Mouse (Mus musculus): ENCODE data around the gene Hpcal4. TPM values are rescaled to one million over a fixed set of nuclear protein-coding genes. Genes with fewer than 3 reads are reported as not detected.

Gene Hpcal4
- total and polyA plus RNA-seq, 3 experiments, result 0.09 to 0.35 (median 0.10) TPM

- H3K9ac ChIP-seq (ENCODE audit: low read depth, low read length), result no peak overlapping the region
- H3K4me1 ChIP-seq (ENCODE audit: control insufficient read depth, insufficient read depth, low read length), result peaks cover 18% of the 10 kb centered on the region
- no peaks in the 10 kb centered on the region for H3K79me2 ChIP-seq (replicated peaks; ENCODE audit: control insufficient read depth, insufficient read depth, low read length)
These were observed 46.1 kb downstream of the Hpcal4 start for GRCm38 (mm10) chr4:123229166-123229565.

DNA sequence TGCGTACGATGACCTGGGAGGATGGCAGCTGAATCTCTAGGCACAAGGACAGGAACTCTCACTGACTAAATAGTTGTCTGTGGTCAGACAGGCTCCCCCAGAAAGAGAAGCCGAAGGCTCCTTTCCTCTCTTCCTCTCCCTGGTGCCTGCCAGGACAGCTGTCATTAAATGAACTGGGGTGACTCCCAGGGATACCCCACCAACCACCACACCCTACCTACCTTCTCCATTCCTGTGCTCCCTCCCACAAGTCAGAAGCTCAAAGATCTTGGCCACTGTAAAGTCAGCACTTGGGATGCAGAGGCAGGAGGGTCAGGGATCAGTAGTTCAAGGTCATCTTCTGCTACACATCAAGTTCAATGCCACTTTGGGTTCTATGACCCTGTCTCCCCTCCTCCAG lies 49.8 kb downstream of the Hpcal4 start:
- no peak for DNase-seq
- H3K4me1 ChIP-seq (ENCODE audit: control insufficient read depth, insufficient read depth, low read length), result peaks cover 17% of the 10 kb centered on the region
- no peaks in the 10 kb centered on the region for H3K36me3 ChIP-seq (ENCODE audit: control insufficient read depth, insufficient read depth, low read length)
- intact Hi-C loops (cut with DNase I), result no loop called here
- no peak for TF ChIP-seq CTCF (IDR thresholded peaks at IDR 0.05)
- no peak for TF ChIP-seq EP300 (IDR thresholded peaks at IDR 0.05; ENCODE audit: insufficient read depth, low read depth, low read length)
- TF ChIP-seq POLR2A (IDR thresholded peaks at IDR 0.05; ENCODE audit: insufficient read depth, low read depth, low read length), result no peak
- no peak overlapping the region for H3K27ac ChIP-seq
- no peak overlapping the region for H3K4me3 ChIP-seq
- H3K79me2 ChIP-seq (replicated peaks; ENCODE audit: control insufficient read depth, insufficient read depth, low read length), result no peaks in the 10 kb centered on the region
- WGBS, result 62% methylated on average over 3 of the region's 3 CpGs
- no peak overlapping the region; the same call in 1 of the 2 replicates for H3K9ac ChIP-seq (ENCODE audit: low read depth, low read length)
- H3K27me3 ChIP-seq (ENCODE audit: control insufficient read depth, insufficient read depth, low read length), result no peaks in the 10 kb centered on the region

More at GRCm38 (mm10) chr4:123229166-123229565, 46.1 kb downstream of the Hpcal4 start:
- Histone ChIP-seq H3K27ac (peak overlapping the region; percentile 52), H3K27me3 (ENCODE audit: control insufficient read depth, insufficient read depth, low read length) (no peaks in the 10 kb centered on the region), H3K4me3 (no peak overlapping the region), H3K36me3 (ENCODE audit: control insufficient read depth, insufficient read depth, low read length) (no peaks in the 10 kb centered on the region)
- DNase-seq, result peak; percentile 66 to 73
- TF ChIP-seq CTCF (IDR thresholded peaks at IDR 0.05), result no peak
- TF ChIP-seq POLR2A (IDR thresholded peaks at IDR 0.05; ENCODE audit: insufficient read depth, low read depth, low read length), result no peak
- TF ChIP-seq EP300 (IDR thresholded peaks at IDR 0.05; ENCODE audit: insufficient read depth, low read depth, low read length), result no peak
- 71% methylated on average over 11 of the region's 11 CpGs for WGBS
- intact Hi-C loops (cut with DNase I), result no loop called here

- Histone ChIP-seq H3K4me3 (peak within 1 kb of the TSS; percentile 51), H3K79me2 (replicated peaks; ENCODE audit: control insufficient read depth, insufficient read depth, low read length) (no peaks in the 10 kb centered on the region), H3K27ac (peak within 1 kb of the TSS; percentile 71), H3K9ac (ENCODE audit: low read depth, low read length) (peak within 1 kb of the TSS; percentile 57), H3K36me3 (ENCODE audit: control insufficient read depth, insufficient read depth, low read length) (no peaks in the 10 kb centered on the region; the same call in 1 of the 2 replicates), H3K27me3 (ENCODE audit: control insufficient read depth, insufficient read depth, low read length) (no peaks in the 10 kb centered on the region), H3K4me1 (ENCODE audit: control insufficient read depth, insufficient read depth, low read length) (peaks cover 14% of the 10 kb centered on the region)
- peak; percentile 85 to 87 for DNase-seq
- TF ChIP-seq EP300 (IDR thresholded peaks at IDR 0.05; ENCODE audit: insufficient read depth, low read depth, low read length), result no peak
- TF ChIP-seq CTCF (IDR thresholded peaks at IDR 0.05), result peak; percentile 34
- peak; percentile 66 for TF ChIP-seq POLR2A (IDR thresholded peaks at IDR 0.05; ENCODE audit: insufficient read depth, low read depth, low read length)
- intact Hi-C loops (cut with DNase I), result no loop called here
- 2% methylated on average over 52 of the region's 52 CpGs for WGBS
These were observed 50.6 kb downstream of the Hpcal4 start, which contains the start of gene Heyl for GRCm38 (mm10) chr4:123233492-123234084. TSS of gene Heyl (plus strand) at chr4:123233556.

GRCm38 (mm10) chr4:123235835-123236430 lies 52.9 kb downstream of the Hpcal4 start:
- H3K9ac ChIP-seq (ENCODE audit: low read depth, low read length), result peak overlapping the region; percentile 40

DNA sequence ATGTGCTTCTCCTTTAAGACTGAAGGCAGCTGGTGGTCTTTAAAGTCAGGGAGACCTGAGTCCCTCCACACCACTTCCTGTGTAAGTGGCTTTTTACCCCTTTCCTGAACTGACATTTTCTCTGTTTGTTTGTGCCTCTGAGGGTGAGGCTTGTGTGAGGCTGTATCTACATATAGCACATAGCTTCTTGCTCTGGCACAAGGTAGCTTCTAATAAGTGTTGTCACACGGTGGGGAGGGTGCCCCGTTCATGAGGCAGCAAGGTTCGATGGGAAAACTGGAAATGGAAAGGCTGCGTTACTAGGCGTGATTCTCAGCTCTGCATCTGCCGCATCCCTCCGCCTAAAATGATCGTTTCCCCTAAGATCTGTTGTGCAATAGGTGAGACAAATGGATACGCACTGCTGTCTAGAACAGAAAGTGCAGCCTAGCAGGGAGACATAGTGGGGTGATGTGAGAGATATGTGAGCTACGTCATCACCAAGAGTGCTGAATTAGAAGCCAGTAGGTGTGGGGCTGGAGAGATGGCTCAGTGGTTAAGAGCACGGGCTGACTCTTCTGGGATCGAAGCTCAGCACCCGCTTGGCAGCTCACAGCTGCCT lies 53.5 kb downstream of the Hpcal4 start:
- TF ChIP-seq CTCF (IDR thresholded peaks at IDR 0.05), result no peak
- TF ChIP-seq EP300 (IDR thresholded peaks at IDR 0.05; ENCODE audit: insufficient read depth, low read depth, low read length), result no peak
- no peak for TF ChIP-seq POLR2A (IDR thresholded peaks at IDR 0.05; ENCODE audit: insufficient read depth, low read depth, low read length)
- H3K27me3 ChIP-seq (ENCODE audit: control insufficient read depth, insufficient read depth, low read length), result no peaks in the 10 kb centered on the region
- no peaks in the 10 kb centered on the region; the same call in 1 of the 2 replicates for H3K36me3 ChIP-seq (ENCODE audit: control insufficient read depth, insufficient read depth, low read length)
- H3K79me2 ChIP-seq (replicated peaks; ENCODE audit: control insufficient read depth, insufficient read depth, low read length), result no peaks in the 10 kb centered on the region
- intact Hi-C loops (cut with DNase I), result no loop called here
- 74% methylated on average over 13 of the region's 13 CpGs for WGBS
- peak overlapping the region; percentile 40 for H3K9ac ChIP-seq (ENCODE audit: low read depth, low read length)
- H3K27ac ChIP-seq, result peak overlapping the region; percentile 77
- peak overlapping the region; percentile 23 for H3K4me3 ChIP-seq
- no peak for DNase-seq
- H3K4me1 ChIP-seq (ENCODE audit: control insufficient read depth, insufficient read depth, low read length), result peaks cover 14% of the 10 kb centered on the region

More at GRCm38 (mm10) chr4:123235835-123236430, 52.9 kb downstream of the Hpcal4 start:
- Histone ChIP-seq H3K4me3 (peak overlapping the region; percentile 51), H3K36me3 (ENCODE audit: control insufficient read depth, insufficient read depth, low read length) (no peaks in the 10 kb centered on the region; the same call in 1 of the 2 replicates), H3K4me1 (ENCODE audit: control insufficient read depth, insufficient read depth, low read length) (peaks cover 14% of the 10 kb centered on the region), H3K27me3 (ENCODE audit: control insufficient read depth, insufficient read depth, low read length) (no peaks in the 10 kb centered on the region), H3K27ac (peak overlapping the region; percentile 77), H3K79me2 (replicated peaks; ENCODE audit: control insufficient read depth, insufficient read depth, low read length) (no peaks in the 10 kb centered on the region)
- WGBS, result 73% methylated on average over 9 of the region's 9 CpGs
- intact Hi-C loops (cut with DNase I), result no loop called here
- DNase-seq, result no peak
- TF ChIP-seq CTCF (IDR thresholded peaks at IDR 0.05) (no peak), EP300 (IDR thresholded peaks at IDR 0.05; ENCODE audit: insufficient read depth, low read depth, low read length) (no peak), POLR2A (IDR thresholded peaks at IDR 0.05; ENCODE audit: insufficient read depth, low read depth, low read length) (no peak)
